Mouse (Mus musculus): ENCODE data around the gene Exoc4.
A peak's percentile ranks its signal among the peaks of the same experiment; 100 is the strongest.

Gene Exoc4

GRCm38 (mm10) chr6:33869251-33869650 lies 620.4 kb downstream of the Exoc4 start:
- DNase-seq (ENCODE audit: low spot score), result no peak

- DNase-seq (ENCODE audit: low spot score), result no peak
Measured at GRCm38 (mm10) chr6:33870468-33871142, 621.7 kb downstream of the Exoc4 start.

GRCm38 (mm10) chr6:33871286-33871685 lies 622.4 kb downstream of the Exoc4 start:
- no peak for DNase-seq (ENCODE audit: low spot score)

GRCm38 (mm10) chr6:33872192-33872591 lies 623.3 kb downstream of the Exoc4 start:
- DNase-seq (ENCODE audit: low spot score), result no peak

- DNase-seq (ENCODE audit: low spot score), result no peak
Measured at GRCm38 (mm10) chr6:33873000-33873399, 624.1 kb downstream of the Exoc4 start.

- DNase-seq (ENCODE audit: low spot score), result no peak
Measured at GRCm38 (mm10) chr6:33874291-33875014, 625.6 kb downstream of the Exoc4 start.

DNA sequence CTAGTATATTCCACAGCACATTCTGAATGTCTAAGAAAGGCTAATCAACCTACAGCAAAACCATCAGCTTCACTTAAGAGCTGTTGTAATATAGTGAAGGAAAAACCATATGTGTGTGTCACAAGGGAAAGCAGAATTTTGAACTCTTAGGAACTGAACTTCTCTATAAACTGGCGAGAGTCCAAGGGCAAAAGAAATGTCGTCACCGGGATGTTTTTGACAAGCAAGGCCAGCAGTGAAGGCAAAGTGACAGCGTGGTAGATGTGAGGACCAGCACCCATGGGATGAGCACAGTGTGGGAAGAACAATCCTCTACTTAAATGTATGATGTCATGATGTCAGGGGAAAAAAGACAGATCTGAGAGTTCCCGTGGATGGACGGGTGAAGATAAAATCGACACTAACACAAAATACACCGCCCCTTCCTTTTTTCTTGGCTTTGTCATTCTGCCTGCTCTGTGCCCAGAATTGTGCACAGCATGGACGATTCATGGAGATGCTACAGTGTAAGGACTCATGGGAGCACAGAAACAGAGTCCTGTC lies 635.3 kb downstream of the Exoc4 start:
- no peak for DNase-seq (ENCODE audit: low spot score)

GRCm38 (mm10) chr6:33886941-33887340 lies 638.1 kb downstream of the Exoc4 start:
- no peak for DNase-seq (ENCODE audit: low spot score)

- DNase-seq (ENCODE audit: low spot score), result no peak
Measured at GRCm38 (mm10) chr6:33890926-33891325, 642.0 kb downstream of the Exoc4 start.

GRCm38 (mm10) chr6:33892142-33892541 lies 643.3 kb downstream of the Exoc4 start:
- no peak for DNase-seq (ENCODE audit: low spot score)

DNA sequence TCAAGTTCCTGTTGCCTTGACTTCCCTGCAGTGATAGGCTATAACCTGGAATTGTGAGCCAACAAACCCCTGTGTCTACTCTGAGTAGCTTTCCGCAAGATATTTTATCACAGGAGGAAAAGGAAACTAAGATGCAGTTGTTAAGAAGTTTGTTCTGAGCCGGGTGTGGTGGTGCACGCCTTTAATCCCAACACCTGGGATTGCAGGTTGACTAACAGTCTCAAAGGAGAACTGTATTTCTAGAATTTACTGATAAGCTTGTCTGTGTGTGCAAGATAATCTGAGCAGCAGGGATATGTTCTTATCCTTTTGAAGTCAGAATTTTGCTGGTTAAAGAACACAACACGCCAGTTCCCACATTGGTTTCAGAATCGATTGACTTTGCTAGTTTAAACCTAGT lies 651.1 kb downstream of the Exoc4 start:
- no peak for DNase-seq (ENCODE audit: low spot score)

- peak; percentile 9 for DNase-seq (ENCODE audit: low spot score)
Measured at GRCm38 (mm10) chr6:33900615-33901014, 651.7 kb downstream of the Exoc4 start.

GRCm38 (mm10) chr6:33905099-33905498 lies 656.2 kb downstream of the Exoc4 start:
- DNase-seq (ENCODE audit: low spot score), result no peak

DNA sequence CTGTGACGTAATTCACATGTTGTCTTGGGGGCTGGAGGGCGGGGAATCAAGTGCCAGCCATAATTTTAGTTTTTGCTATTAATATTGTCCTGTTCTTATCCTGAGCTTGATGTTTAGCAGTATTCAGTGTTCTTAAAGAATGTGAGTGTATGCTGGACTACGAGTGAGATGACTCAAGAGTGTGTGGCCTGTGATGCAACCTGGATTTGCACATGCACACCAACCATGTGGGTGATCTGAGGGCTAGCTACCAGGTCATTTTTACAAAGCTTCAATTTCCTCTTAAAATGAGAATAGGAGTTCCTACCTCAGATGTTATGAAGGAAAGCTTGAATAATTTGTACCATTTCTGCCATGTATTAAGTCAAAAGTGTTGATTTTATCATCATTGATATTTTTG lies 661.8 kb downstream of the Exoc4 start:
- DNase-seq (ENCODE audit: low spot score), result no peak

DNA sequence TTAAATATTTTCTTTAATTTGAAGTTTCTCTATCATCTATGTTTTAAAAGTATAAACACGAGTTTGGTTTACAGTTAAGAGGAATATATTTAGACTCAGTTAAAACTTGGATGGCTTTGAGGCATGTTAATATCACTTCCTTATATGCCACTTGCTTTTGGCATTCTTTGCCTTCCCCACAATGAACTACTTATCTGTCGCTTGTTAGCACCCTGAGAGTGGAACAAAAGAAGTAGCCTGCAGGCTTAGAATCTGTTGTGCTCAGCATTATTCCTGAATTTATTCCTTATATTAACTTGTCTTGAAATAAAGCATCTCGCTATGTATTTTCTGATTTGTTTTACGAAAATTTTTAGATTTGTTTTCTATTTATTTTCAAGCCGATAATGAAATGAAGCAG lies 664.2 kb downstream of the Exoc4 start:
- DNase-seq (ENCODE audit: low spot score), result no peak

DNA sequence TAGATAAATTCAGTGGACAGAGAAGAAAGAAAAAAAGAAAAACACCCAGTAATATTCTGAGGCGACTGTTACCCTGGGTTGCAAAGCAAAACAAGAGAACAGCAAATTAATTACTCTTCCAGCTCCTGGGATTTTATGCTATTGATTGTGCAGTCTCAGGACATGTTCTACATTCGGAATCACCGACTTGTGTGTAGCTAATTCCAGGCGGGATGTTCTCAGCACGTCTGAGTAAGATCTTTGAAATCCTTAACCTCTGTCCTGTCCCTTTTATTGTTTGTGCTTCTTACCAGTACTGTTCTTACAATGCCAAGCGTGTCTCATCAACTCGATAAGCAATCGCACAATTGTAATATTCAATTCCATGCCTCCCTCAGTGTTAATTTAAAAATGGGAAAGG lies 664.6 kb downstream of the Exoc4 start:
- no peak for DNase-seq (ENCODE audit: low spot score)

GRCm38 (mm10) chr6:33913964-33914363 lies 665.1 kb downstream of the Exoc4 start:
- DNase-seq (ENCODE audit: low spot score), result no peak

DNA sequence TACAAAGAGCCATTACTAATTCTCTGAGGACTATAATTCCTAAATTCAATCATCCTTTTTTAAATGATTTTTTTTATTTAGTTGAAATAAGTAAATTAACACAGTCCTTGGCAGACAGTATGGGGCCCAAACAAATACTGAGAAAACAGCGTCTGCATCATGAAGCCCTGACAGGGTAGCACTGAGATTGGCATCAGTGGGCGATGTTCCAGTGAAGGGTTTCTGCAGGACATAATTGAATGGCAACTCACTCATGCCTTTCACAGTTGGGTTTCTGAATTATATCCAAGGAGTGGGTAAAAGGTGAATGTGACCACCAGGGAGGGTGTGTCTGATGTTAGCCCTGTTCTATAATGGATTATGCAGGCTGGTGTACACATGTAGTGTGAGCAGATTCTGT lies 674.7 kb downstream of the Exoc4 start:
- no peak for DNase-seq (ENCODE audit: low spot score)

DNA sequence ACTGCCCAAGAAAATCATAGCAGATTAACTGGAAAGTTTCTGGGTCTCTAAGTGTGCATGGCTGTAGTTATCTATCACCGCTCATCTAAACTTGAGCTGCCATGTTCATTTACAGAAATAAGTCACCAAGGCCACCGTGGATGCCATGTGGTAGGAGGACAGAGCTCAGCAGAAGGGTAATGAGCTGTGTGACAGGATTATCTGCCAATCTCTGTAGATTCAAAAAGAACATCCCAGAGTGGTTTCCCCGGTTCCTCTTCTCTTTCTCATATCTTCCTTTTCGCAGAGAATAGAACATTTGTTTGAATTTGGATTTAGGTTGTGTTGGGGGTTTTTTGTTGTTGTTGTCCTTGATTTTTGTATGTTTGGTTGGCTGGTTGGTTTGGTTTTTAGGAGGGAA lies 676.0 kb downstream of the Exoc4 start:
- DNase-seq (ENCODE audit: low spot score), result no peak

DNA sequence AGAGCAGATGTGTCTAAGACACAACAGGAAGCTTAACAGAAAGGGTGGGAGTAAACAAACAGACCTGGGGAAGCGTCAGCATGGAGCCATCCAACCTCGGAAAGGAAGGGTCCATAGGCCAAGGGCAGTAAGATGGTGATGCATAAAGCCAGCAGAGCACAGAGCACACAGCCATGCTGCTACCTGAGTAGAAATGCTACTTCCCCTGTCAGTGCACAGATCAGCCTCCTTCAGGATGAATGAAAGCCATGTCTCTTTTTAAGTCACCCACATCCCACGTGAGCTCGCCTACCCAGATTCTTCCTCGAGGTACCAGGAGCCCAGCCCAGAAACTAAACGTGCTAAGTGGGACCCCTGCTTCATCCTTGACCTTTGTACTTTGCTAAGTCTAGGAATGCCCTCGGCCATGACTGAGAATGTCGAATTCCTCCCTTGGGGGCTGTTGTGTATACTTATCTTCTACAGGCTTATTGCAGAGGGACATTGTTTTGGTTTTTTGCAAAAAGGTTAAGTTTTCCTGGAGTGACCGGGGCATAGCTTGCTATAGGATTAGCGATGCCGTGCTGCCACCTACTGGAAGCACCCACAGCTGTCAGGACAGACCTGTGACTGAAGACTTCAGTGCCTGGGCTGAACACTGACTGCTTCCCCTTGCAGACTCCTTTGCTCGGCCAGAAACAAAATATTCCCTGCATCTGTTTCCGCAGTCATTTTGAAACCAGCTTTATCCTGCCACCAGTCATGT lies 680.6 kb downstream of the Exoc4 start:
- peak; percentile 86 for DNase-seq (ENCODE audit: low spot score)

GRCm38 (mm10) chr6:33930087-33930945 lies 681.4 kb downstream of the Exoc4 start:
- peak; percentile 8 for DNase-seq (ENCODE audit: low spot score)

DNA sequence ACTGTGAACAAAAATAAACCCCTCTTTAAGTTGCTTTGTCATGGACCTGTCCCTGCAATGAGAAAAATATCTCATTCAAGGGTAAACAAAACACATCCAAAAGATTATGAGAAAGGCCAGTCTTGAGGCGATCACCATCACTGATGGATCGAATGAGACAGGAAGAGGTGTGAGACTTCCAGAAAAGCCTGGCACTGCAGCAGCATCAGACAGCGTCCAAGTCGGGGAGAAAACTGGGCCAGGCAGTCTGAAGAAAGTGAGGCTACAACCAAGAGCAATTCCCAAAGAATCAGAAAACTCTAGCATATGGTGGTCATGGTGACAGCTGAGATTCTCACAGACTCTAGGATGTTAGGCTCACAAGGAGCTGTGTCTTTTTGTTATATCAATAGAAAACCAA lies 689.0 kb downstream of the Exoc4 start:
- DNase-seq (ENCODE audit: low spot score), result no peak
